Mouse (Mus musculus) G1E (cell line): ENCODE measurements around the gene Pde8a.

Experiments
- CTCF ChIP-seq: IDR thresholded peaks from 2 replicates; pipeline ENCODE4 v1.5.1; 2012; ENCODE audit warnings: low read depth, low read length, inconsistent platforms, mixed read lengths
- GATA1 ChIP-seq: IDR thresholded peaks from 2 replicates; pipeline ENCODE4 v1.6.1; 2012; ENCODE audit warnings: borderline replicate concordance, low read length, inconsistent platforms, mixed read lengths
- GATA2 ChIP-seq: IDR thresholded peaks from 2 replicates; pipeline ENCODE4 v1.6.1; 2012; ENCODE audit warnings: low read depth, low read length, inconsistent platforms, borderline replicate concordance
- POLR2AphosphoS5 ChIP-seq: IDR thresholded peaks from 2 replicates; pipeline ENCODE4 v1.6.1; 2012; ENCODE audit warnings: low read depth, low read length, inconsistent platforms; ENCODE audit not compliant: insufficient replicate concordance
- TAL1 ChIP-seq: conservative IDR thresholded peaks from 2 replicates; pipeline ENCODE4 v1.6.1; 2012; ENCODE audit warnings: low read depth, low read length, inconsistent platforms, mixed read lengths

DNA sequence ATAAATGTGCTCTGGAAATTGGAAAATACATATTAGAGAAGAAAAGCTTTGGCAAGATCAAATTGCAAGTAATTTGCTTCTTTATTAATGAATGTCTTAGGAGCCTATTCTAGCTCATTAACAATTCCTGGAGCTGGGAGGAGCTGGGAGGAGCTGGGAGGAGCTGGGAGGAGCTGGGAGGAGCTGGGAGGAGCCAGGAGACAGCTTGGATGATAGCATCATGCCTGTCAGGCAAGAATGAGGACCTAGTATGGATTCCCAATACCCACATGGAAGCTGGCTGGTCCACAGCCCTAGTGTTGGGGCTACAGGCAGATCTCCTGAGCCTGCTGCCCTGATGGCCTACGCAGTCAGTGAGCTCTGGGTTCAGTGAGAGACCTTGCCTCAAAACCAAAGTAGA lies 2.6 kb downstream of the Pde8a start:
- TF ChIP-seq CTCF (no peak), GATA1 (no peak), POLR2AphosphoS5 (no peak), GATA2 (no peak), TAL1 (no peak)
